Mouse (Mus musculus): ENCODE measurements around the gene Zfp335.

GRCm38 (mm10) chr2:164859155-164859554 lies 52.4 kb downstream of the Zfp335 start:
- no peak for TF ChIP-seq POLR2A (IDR thresholded peaks at IDR 0.05; ENCODE audit: insufficient read depth, low read depth, low read length)
- no peak for TF ChIP-seq CTCF (IDR thresholded peaks at IDR 0.05)
